Mouse (Mus musculus): ENCODE results near the gene Kank2. TPM values are rescaled to one million over a fixed set of nuclear protein-coding genes. Genes with fewer than 3 reads are reported as not detected.
A peak's percentile ranks its signal among the peaks of the same experiment; 100 is the strongest.

Kank2 gene
- polyA plus RNA-seq, 1 experiment from 2014 or later = 14.3 TPM

GRCm38 (mm10) chr9:21767896-21768295 lies 30.6 kb downstream of the Kank2 start:
- no peaks in the 10 kb centered on the region for H3K9me3 ChIP-seq (ENCODE audit: control insufficient read depth, low read length)
- WGBS = 65% methylated on average over 11 of the region's 11 CpGs
- peak overlapping the region; percentile 69; the same call in 1 of the 2 replicates for H3K27ac ChIP-seq (ENCODE audit: low read depth, low read length)
- H3K4me1 ChIP-seq (ENCODE audit: control insufficient read depth, insufficient read depth, low read length) = no peaks in the 10 kb centered on the region
- no peak overlapping the region for H3K4me3 ChIP-seq (ENCODE audit: low read length)
- no peaks in the 10 kb centered on the region for H3K27me3 ChIP-seq (ENCODE audit: control insufficient read depth, insufficient read depth, low read length)
- peaks cover 31% of the 10 kb centered on the region for H3K36me3 ChIP-seq (ENCODE audit: control insufficient read depth, insufficient read depth, low read length)
- peak; percentile 53; the same call in 1 of the 2 replicates for ATAC-seq (ENCODE audit: low FRiP score, low TSS enrichment)
- no peak overlapping the region for H3K9ac ChIP-seq (ENCODE audit: low read depth, low read length)
- H3K4me2 ChIP-seq (replicated peaks; ENCODE audit: low read depth, low read length) = no peak overlapping the region

GRCm38 (mm10) chr9:21764084-21764999 lies 34.2 kb downstream of the Kank2 start:
- Histone ChIP-seq H3K36me3 (ENCODE audit: control insufficient read depth, insufficient read depth, low read length) (peaks cover 10% of the 10 kb centered on the region), H3K27me3 (ENCODE audit: control insufficient read depth, insufficient read depth, low read length) (no peaks in the 10 kb centered on the region), H3K27ac (ENCODE audit: low read depth, low read length) (no peak overlapping the region), H3K4me1 (ENCODE audit: control insufficient read depth, insufficient read depth, low read length) (no peaks in the 10 kb centered on the region), H3K9ac (ENCODE audit: low read depth, low read length) (no peak overlapping the region), H3K9me3 (ENCODE audit: control insufficient read depth, low read length) (no peaks in the 10 kb centered on the region), H3K4me3 (ENCODE audit: low read length) (no peak overlapping the region), H3K4me2 (replicated peaks; ENCODE audit: low read depth, low read length) (no peak overlapping the region)
- WGBS = 98% methylated on average over 6 of the region's 6 CpGs
- ATAC-seq (ENCODE audit: low FRiP score, low TSS enrichment) = no peak

GRCm38 (mm10) chr9:21762135-21762534 lies 36.4 kb downstream of the Kank2 start:
- H3K36me3 ChIP-seq (ENCODE audit: control insufficient read depth, insufficient read depth, low read length) = peaks cover 6% of the 10 kb centered on the region
- no peaks in the 10 kb centered on the region for H3K9me3 ChIP-seq (ENCODE audit: control insufficient read depth, low read length)
- no peaks in the 10 kb centered on the region for H3K27me3 ChIP-seq (ENCODE audit: control insufficient read depth, insufficient read depth, low read length)
- H3K4me2 ChIP-seq (replicated peaks; ENCODE audit: low read depth, low read length) = no peak overlapping the region
- no peak overlapping the region for H3K27ac ChIP-seq (ENCODE audit: low read depth, low read length)
- no peak overlapping the region for H3K4me3 ChIP-seq (ENCODE audit: low read length)
- ATAC-seq (ENCODE audit: low FRiP score, low TSS enrichment) = no peak
- no peak overlapping the region for H3K9ac ChIP-seq (ENCODE audit: low read depth, low read length)
- peaks cover 6% of the 10 kb centered on the region; the same call in 1 of the 2 replicates for H3K4me1 ChIP-seq (ENCODE audit: control insufficient read depth, insufficient read depth, low read length)

- H3K4me2 ChIP-seq (replicated peaks; ENCODE audit: low read depth, low read length) = peak within 1 kb of the TSS; percentile 83
- no peaks in the 10 kb centered on the region for H3K9me3 ChIP-seq (ENCODE audit: control insufficient read depth, low read length)
- H3K4me3 ChIP-seq (ENCODE audit: low read length) = peak within 1 kb of the TSS; percentile 57
- peaks cover 20% of the 10 kb centered on the region for H3K36me3 ChIP-seq (ENCODE audit: control insufficient read depth, insufficient read depth, low read length)
- ATAC-seq (ENCODE audit: low FRiP score, low TSS enrichment) = peak; percentile 95
- peak within 1 kb of the TSS; percentile 65 for H3K9ac ChIP-seq (ENCODE audit: low read depth, low read length)
- H3K4me1 ChIP-seq (ENCODE audit: control insufficient read depth, insufficient read depth, low read length) = peaks cover 6% of the 10 kb centered on the region; the same call in 1 of the 2 replicates
- no peaks in the 10 kb centered on the region for H3K27me3 ChIP-seq (ENCODE audit: control insufficient read depth, insufficient read depth, low read length)
- WGBS = 1% methylated on average over 48 of the region's 54 CpGs
- peak within 1 kb of the TSS; percentile 57 for H3K27ac ChIP-seq (ENCODE audit: low read depth, low read length)
These were observed 38.1 kb downstream of the Kank2 start, which contains the start of gene Spc24 for GRCm38 (mm10) chr9:21760155-21761088. Gene Spc24, minus strand, starts transcription at chr9:21760303.

GRCm38 (mm10) chr9:21759718-21760117 lies 38.8 kb downstream of the Kank2 start:
- Histone ChIP-seq H3K36me3 (ENCODE audit: control insufficient read depth, insufficient read depth, low read length) (peaks cover 20% of the 10 kb centered on the region), H3K4me1 (ENCODE audit: control insufficient read depth, insufficient read depth, low read length) (peaks cover 6% of the 10 kb centered on the region; the same call in 1 of the 2 replicates), H3K4me2 (replicated peaks; ENCODE audit: low read depth, low read length) (peak overlapping the region; percentile 83), H3K9ac (ENCODE audit: low read depth, low read length) (peak overlapping the region; percentile 65), H3K9me3 (ENCODE audit: control insufficient read depth, low read length) (no peaks in the 10 kb centered on the region), H3K27ac (ENCODE audit: low read depth, low read length) (peak overlapping the region; percentile 14), H3K27me3 (ENCODE audit: control insufficient read depth, insufficient read depth, low read length) (no peaks in the 10 kb centered on the region), H3K4me3 (ENCODE audit: low read length) (peak overlapping the region; percentile 57)
- WGBS = under 1% methylated on average over 20 of the region's 20 CpGs
- peak; percentile 14; the same call in 1 of the 2 replicates for ATAC-seq (ENCODE audit: low FRiP score, low TSS enrichment)

GRCm38 (mm10) chr9:21758576-21759529 lies 39.7 kb downstream of the Kank2 start:
- ATAC-seq (ENCODE audit: low FRiP score, low TSS enrichment) = no peak
- peaks cover 23% of the 10 kb centered on the region for H3K36me3 ChIP-seq (ENCODE audit: control insufficient read depth, insufficient read depth, low read length)
- no peaks in the 10 kb centered on the region for H3K9me3 ChIP-seq (ENCODE audit: control insufficient read depth, low read length)
- WGBS = 50% methylated on average over 14 of the region's 14 CpGs
- peak overlapping the region; percentile 65; the same call in 1 of the 2 replicates for H3K9ac ChIP-seq (ENCODE audit: low read depth, low read length)
- no peak overlapping the region for H3K27ac ChIP-seq (ENCODE audit: low read depth, low read length)
- peaks cover 10% of the 10 kb centered on the region; the same call in 1 of the 2 replicates for H3K4me1 ChIP-seq (ENCODE audit: control insufficient read depth, insufficient read depth, low read length)
- H3K4me2 ChIP-seq (replicated peaks; ENCODE audit: low read depth, low read length) = peak overlapping the region; percentile 83
- H3K4me3 ChIP-seq (ENCODE audit: low read length) = peak overlapping the region; percentile 57
- H3K27me3 ChIP-seq (ENCODE audit: control insufficient read depth, insufficient read depth, low read length) = no peaks in the 10 kb centered on the region

GRCm38 (mm10) chr9:21754516-21755321 lies 43.8 kb downstream of the Kank2 start:
- H3K9ac ChIP-seq (ENCODE audit: low read depth, low read length) = no peak overlapping the region
- H3K36me3 ChIP-seq (ENCODE audit: control insufficient read depth, insufficient read depth, low read length) = peaks cover 26% of the 10 kb centered on the region

More at GRCm38 (mm10) chr9:21754516-21755321, 43.8 kb downstream of the Kank2 start:
- H3K4me3 ChIP-seq (ENCODE audit: low read length) = no peak overlapping the region
- WGBS = 62% methylated on average over 13 of the region's 13 CpGs
- no peaks in the 10 kb centered on the region for H3K9me3 ChIP-seq (ENCODE audit: control insufficient read depth, low read length)
- H3K27me3 ChIP-seq (ENCODE audit: control insufficient read depth, insufficient read depth, low read length) = no peaks in the 10 kb centered on the region
- ATAC-seq (ENCODE audit: low FRiP score, low TSS enrichment) = no peak
- no peak overlapping the region for H3K27ac ChIP-seq (ENCODE audit: low read depth, low read length)
- peaks cover 17% of the 10 kb centered on the region; the same call in 1 of the 2 replicates for H3K4me1 ChIP-seq (ENCODE audit: control insufficient read depth, insufficient read depth, low read length)
- H3K4me2 ChIP-seq (replicated peaks; ENCODE audit: low read depth, low read length) = no peak overlapping the region
